Mouse (Mus musculus): ENCODE measurements at regions not wholly inside any gene's neighbourhood (a gene's known extent, or its start where the extent isn't known, plus 50 kb on each side); places are given as distances from the start of the nearest gene placed in this dataset.

- DNase-seq (ENCODE audit: extremely low read depth, low read depth, low spot score): no peak
- Histone ChIP-seq H3K79me2 (ENCODE audit: control insufficient read depth, insufficient read depth, low read length) (no peaks in the 10 kb centered on the region), H3K4me1 (ENCODE audit: control insufficient read depth, insufficient read depth, low read length) (no peaks in the 10 kb centered on the region), H3K9ac (ENCODE audit: low read depth, low read length) (no peak overlapping the region), H3K4me3 (ENCODE audit: insufficient read depth, low read depth, low read length) (no peak overlapping the region), H3K27me3 (ENCODE audit: control insufficient read depth, insufficient read depth, low read length) (no peaks in the 10 kb centered on the region), H3K36me3 (ENCODE audit: control insufficient read depth, insufficient read depth, low read length) (no peaks in the 10 kb centered on the region), H3K27ac (replicated peaks; ENCODE audit: insufficient read depth, low read depth, low read length) (no peak overlapping the region)
- 63% methylated on average over 4 of the region's 4 CpGs for WGBS
- TF ChIP-seq POLR2A (IDR thresholded peaks at IDR 0.05; ENCODE audit: extremely low read depth, insufficient read depth, low read length): no peak
- TF ChIP-seq CTCF (IDR thresholded peaks at IDR 0.05; ENCODE audit: low read depth, low read length): no peak
Measured at GRCm38 (mm10) chr10:38629907-38630505, 191.6 kb downstream of the Rfpl4b start.

GRCm38 (mm10) chr10:38623399-38623798 lies 198.2 kb downstream of the Rfpl4b start:
- Histone ChIP-seq H3K27me3 (ENCODE audit: control insufficient read depth, insufficient read depth, low read length) (no peaks in the 10 kb centered on the region), H3K9ac (ENCODE audit: low read depth, low read length) (no peak overlapping the region), H3K27ac (replicated peaks; ENCODE audit: insufficient read depth, low read depth, low read length) (no peak overlapping the region), H3K4me1 (ENCODE audit: control insufficient read depth, insufficient read depth, low read length) (no peaks in the 10 kb centered on the region), H3K79me2 (ENCODE audit: control insufficient read depth, insufficient read depth, low read length) (no peaks in the 10 kb centered on the region), H3K36me3 (ENCODE audit: control insufficient read depth, insufficient read depth, low read length) (no peaks in the 10 kb centered on the region), H3K4me3 (ENCODE audit: insufficient read depth, low read depth, low read length) (no peak overlapping the region)
- 86% methylated on average over 1 of the region's 1 CpGs for WGBS
- TF ChIP-seq CTCF (IDR thresholded peaks at IDR 0.05; ENCODE audit: low read depth, low read length) (no peak), POLR2A (IDR thresholded peaks at IDR 0.05; ENCODE audit: extremely low read depth, insufficient read depth, low read length) (no peak)
- no peak for DNase-seq (ENCODE audit: extremely low read depth, low read depth, low spot score)

DNA sequence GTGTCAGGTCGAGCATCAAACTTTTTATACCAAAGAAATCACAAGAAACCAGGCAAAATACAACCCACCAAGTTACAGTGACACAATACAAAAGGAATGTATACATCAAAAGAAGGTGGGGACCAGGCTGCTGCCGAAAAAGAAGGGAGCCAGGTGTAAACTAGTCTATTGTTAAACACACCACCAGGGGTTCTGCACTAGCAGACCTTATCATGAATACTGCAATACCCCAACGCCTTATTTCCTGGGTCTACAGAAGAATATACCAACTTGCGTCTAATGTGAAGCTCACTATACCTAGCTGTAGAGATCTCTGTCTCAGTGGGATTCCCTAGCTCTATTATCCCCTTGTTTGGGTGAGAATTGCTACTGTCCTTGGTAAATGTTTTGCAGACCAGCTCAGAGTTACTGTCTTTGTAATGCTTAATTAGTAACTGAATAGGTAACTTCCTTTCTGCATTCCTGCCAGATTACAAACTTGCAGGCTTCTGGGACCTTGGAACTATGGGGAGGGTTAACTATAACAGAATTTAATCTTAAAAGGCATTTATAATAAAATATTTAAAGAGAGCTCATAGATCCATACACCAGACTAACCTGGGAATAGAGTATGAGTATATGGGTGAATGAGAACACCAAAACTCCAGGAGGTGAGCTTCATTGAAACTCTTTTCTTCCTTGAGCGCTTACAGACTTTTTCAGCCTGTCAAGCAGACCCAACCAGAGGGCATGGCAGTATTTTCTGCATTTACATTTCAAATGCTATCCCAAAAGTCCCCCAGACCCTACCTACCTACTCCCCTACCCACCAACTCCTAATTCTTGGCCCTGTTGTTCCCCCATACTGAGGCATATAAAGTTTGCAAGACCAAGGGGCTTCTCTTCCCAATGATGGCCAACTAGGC lies 211.7 kb downstream of the Rfpl4b start:
- no peaks in the 10 kb centered on the region for H3K4me1 ChIP-seq (ENCODE audit: control insufficient read depth, insufficient read depth, low read length)
- TF ChIP-seq POLR2A (IDR thresholded peaks at IDR 0.05; ENCODE audit: extremely low read depth, insufficient read depth, low read length): no peak
- no peak for TF ChIP-seq CTCF (IDR thresholded peaks at IDR 0.05; ENCODE audit: low read depth, low read length)
- DNase-seq (ENCODE audit: extremely low read depth, low read depth, low spot score): no peak

DNA sequence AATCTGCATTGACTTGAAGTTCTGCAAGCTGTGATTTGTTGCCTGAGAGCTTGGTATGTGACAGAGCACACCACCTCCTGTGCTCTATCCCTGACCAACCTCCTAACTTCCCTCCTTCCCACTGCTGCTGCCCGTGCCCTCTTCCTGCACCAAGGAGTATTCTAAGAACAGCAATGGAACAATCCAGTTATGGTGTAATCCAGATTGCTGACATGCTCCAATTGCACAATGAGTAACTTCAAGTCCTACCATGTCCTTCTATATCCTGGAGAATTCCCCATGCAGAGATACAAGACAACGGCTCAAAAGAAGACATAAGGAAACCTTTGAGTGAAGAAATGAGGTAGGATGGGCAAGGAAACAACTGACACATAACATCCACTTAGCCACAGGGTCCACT lies 235.5 kb downstream of the Rfpl4b start:
- no peaks in the 10 kb centered on the region for H3K27me3 ChIP-seq (ENCODE audit: control insufficient read depth, insufficient read depth, low read length)
- WGBS: 88% methylated on average over 2 of the region's 2 CpGs
- no peaks in the 10 kb centered on the region for H3K4me1 ChIP-seq (ENCODE audit: control insufficient read depth, insufficient read depth, low read length)
- H3K27ac ChIP-seq (replicated peaks; ENCODE audit: insufficient read depth, low read depth, low read length): no peak overlapping the region
- TF ChIP-seq CTCF (IDR thresholded peaks at IDR 0.05; ENCODE audit: low read depth, low read length): no peak
- TF ChIP-seq POLR2A (IDR thresholded peaks at IDR 0.05; ENCODE audit: extremely low read depth, insufficient read depth, low read length): no peak
- no peak overlapping the region for H3K9ac ChIP-seq (ENCODE audit: low read depth, low read length)
- H3K36me3 ChIP-seq (ENCODE audit: control insufficient read depth, insufficient read depth, low read length): no peaks in the 10 kb centered on the region
- H3K4me3 ChIP-seq (ENCODE audit: insufficient read depth, low read depth, low read length): no peak overlapping the region
- H3K79me2 ChIP-seq (ENCODE audit: control insufficient read depth, insufficient read depth, low read length): no peaks in the 10 kb centered on the region
- DNase-seq (ENCODE audit: extremely low read depth, low read depth, low spot score): no peak

More for the DNA sequence above, 211.7 kb downstream of the Rfpl4b start:
- no peaks in the 10 kb centered on the region for H3K27me3 ChIP-seq (ENCODE audit: control insufficient read depth, insufficient read depth, low read length)
- WGBS: 64% methylated on average over 5 of the region's 5 CpGs
- H3K79me2 ChIP-seq (ENCODE audit: control insufficient read depth, insufficient read depth, low read length): no peaks in the 10 kb centered on the region
- no peak overlapping the region for H3K27ac ChIP-seq (replicated peaks; ENCODE audit: insufficient read depth, low read depth, low read length)
- no peak overlapping the region for H3K4me3 ChIP-seq (ENCODE audit: insufficient read depth, low read depth, low read length)
- H3K9ac ChIP-seq (ENCODE audit: low read depth, low read length): no peak overlapping the region
- H3K36me3 ChIP-seq (ENCODE audit: control insufficient read depth, insufficient read depth, low read length): no peaks in the 10 kb centered on the region

DNA sequence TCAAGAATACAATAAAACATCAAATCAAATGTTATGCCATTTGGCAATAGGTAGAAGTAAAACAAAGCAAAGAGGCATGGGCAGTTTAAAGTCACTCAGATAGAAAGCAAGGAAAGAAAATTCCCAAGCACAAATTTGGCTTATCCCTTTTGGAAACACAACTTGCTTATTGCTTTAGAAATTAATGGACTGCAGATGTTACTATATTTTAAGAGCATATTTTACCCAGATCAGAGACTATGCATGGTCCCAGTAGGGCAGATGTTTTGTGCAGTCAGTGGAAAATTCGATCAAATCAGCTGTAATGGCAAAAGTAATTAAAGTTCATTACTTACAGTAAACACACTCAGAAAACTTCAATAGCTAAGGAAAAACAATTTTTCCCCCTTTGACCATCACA lies 245.9 kb downstream of the Rfpl4b start:
- no peaks in the 10 kb centered on the region for H3K27me3 ChIP-seq (ENCODE audit: control insufficient read depth, insufficient read depth, low read length)
- H3K9ac ChIP-seq (ENCODE audit: low read depth, low read length): no peak overlapping the region
- H3K4me3 ChIP-seq (ENCODE audit: insufficient read depth, low read depth, low read length): no peak overlapping the region
- WGBS: 75% methylated on average over 1 of the region's 1 CpGs
- no peak for TF ChIP-seq POLR2A (IDR thresholded peaks at IDR 0.05; ENCODE audit: extremely low read depth, insufficient read depth, low read length)
- no peak for TF ChIP-seq CTCF (IDR thresholded peaks at IDR 0.05; ENCODE audit: low read depth, low read length)
- DNase-seq (ENCODE audit: extremely low read depth, low read depth, low spot score): no peak
- H3K36me3 ChIP-seq (ENCODE audit: control insufficient read depth, insufficient read depth, low read length): no peaks in the 10 kb centered on the region
- no peak overlapping the region for H3K27ac ChIP-seq (replicated peaks; ENCODE audit: insufficient read depth, low read depth, low read length)
- H3K79me2 ChIP-seq (ENCODE audit: control insufficient read depth, insufficient read depth, low read length): no peaks in the 10 kb centered on the region
- H3K4me1 ChIP-seq (ENCODE audit: control insufficient read depth, insufficient read depth, low read length): no peaks in the 10 kb centered on the region

DNA sequence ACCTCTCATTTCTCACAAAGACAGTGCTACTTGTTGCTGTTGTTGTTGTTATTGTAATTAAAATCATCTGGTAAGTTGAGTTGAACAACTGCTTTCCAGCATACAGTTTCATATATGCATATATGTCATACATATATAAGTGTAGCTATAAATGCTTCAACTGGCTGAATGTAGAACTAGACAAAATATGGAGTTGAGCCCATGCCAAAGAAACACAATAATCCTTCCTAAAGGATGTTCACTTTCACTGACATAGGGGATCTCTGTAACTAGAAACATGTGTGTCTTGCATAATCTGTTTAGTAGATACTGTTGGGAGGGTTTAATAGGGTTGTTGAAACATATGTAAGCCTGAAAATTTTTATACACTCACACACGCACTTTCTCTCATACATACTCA lies 247.9 kb downstream of the Rfpl4b start:
- 67% methylated on average over 1 of the region's 1 CpGs for WGBS
- Histone ChIP-seq H3K4me3 (ENCODE audit: insufficient read depth, low read depth, low read length) (no peak overlapping the region), H3K9ac (ENCODE audit: low read depth, low read length) (no peak overlapping the region), H3K36me3 (ENCODE audit: control insufficient read depth, insufficient read depth, low read length) (no peaks in the 10 kb centered on the region), H3K4me1 (ENCODE audit: control insufficient read depth, insufficient read depth, low read length) (no peaks in the 10 kb centered on the region), H3K79me2 (ENCODE audit: control insufficient read depth, insufficient read depth, low read length) (no peaks in the 10 kb centered on the region), H3K27ac (replicated peaks; ENCODE audit: insufficient read depth, low read depth, low read length) (no peak overlapping the region), H3K27me3 (ENCODE audit: control insufficient read depth, insufficient read depth, low read length) (no peaks in the 10 kb centered on the region)
- TF ChIP-seq POLR2A (IDR thresholded peaks at IDR 0.05; ENCODE audit: extremely low read depth, insufficient read depth, low read length) (no peak), CTCF (IDR thresholded peaks at IDR 0.05; ENCODE audit: low read depth, low read length) (no peak)
- no peak for DNase-seq (ENCODE audit: extremely low read depth, low read depth, low spot score)

Data from liver, adult 2 months (tissue).